In genomic region chr3:143949026-143949637, GRCm38 (mm10) we compare ENCODE assay signal across 10 mouse cellular contexts.
DNase-seq lines count a peak whose midpoint lies in the region; ATAC-seq and TF ChIP-seq lines count a peak whose summit lies in the region.
"Had no signal": no experiment of that assay in that cellular context is flagged by ENCODE, and none has a peak within 500 bp of the region (broad histone marks: within the 10 kb centered on the region; RNA-seq: fewer than 3 reads in every experiment).

No protein-coding gene starts in this region.

- no peak overlapping the region for H3K4me3 ChIP-seq in hindbrain, embryonic 13.5 days
- H3K4me3 ChIP-seq in hindbrain, embryonic 12.5 days: no peak overlapping the region
- H3K4me3 ChIP-seq in CH12.LX (replicated peaks in 1 of 3; ENCODE audit: low read depth in 2 of 3, low read length in 2 of 3, poor library complexity in 1 of 3): no peak overlapping the region
- H3K4me3 ChIP-seq in lung, embryonic 16.5 days (ENCODE audit: low read length): no peak overlapping the region

- dilution Hi-C loops in CH12.LX (cut with MboI; ENCODE audit: extremely low pct_ligation_motif_present, extremely low pct_unique_long_range_greater_than_20kb, low sequenced_read_pairs): no loop called here

- in situ Hi-C loops in CH12.LX (cut with MboI; ENCODE audit: low pct_ligation_motif_present, low pct_unique_long_range_greater_than_20kb, low sequenced_read_pairs): no loop called here

- H3K27me3 ChIP-seq in hindbrain, embryonic 13.5 days: 0 out of 2 replicates have a peak, but pooled peaks cover 4% of the 10 kb centered on the region
- H3K27me3 ChIP-seq in hindbrain, embryonic 12.5 days: no peaks in the 10 kb centered on the region
- H3K27me3 ChIP-seq in CH12.LX (replicated peaks): no peaks in the 10 kb centered on the region
- H3K27me3 ChIP-seq in lung, embryonic 16.5 days (ENCODE audit: control insufficient read depth, insufficient read depth, low read depth, low read length): no peaks in the 10 kb centered on the region

- H3K9ac ChIP-seq in hindbrain, embryonic 13.5 days: no peak overlapping the region
- no peak overlapping the region for H3K9ac ChIP-seq in hindbrain, embryonic 12.5 days
- H3K9ac ChIP-seq in CH12.LX (ENCODE audit: insufficient read depth, low read depth): no peak overlapping the region
- H3K9ac ChIP-seq in lung, embryonic 16.5 days (ENCODE audit: low read length): no peak overlapping the region

- H3K79me2 ChIP-seq in CH12.LX (replicated peaks; ENCODE audit: control insufficient read depth, extremely low read depth, insufficient read depth, poor library complexity, severe bottlenecking): no peaks in the 10 kb centered on the region

- TF ChIP-seq EP300 in CH12.LX (IDR thresholded peaks at IDR 0.05; ENCODE audit: low read length): no peak

- H3K4me1 ChIP-seq in hindbrain, embryonic 13.5 days (replicated peaks): peaks cover 10% of the 10 kb centered on the region
- H3K4me1 ChIP-seq in hindbrain, embryonic 12.5 days: peaks cover 5% of the 10 kb centered on the region; the same call in 1 of the 2 replicates
- H3K4me1 ChIP-seq in CH12.LX (ENCODE audit: control insufficient read depth in 1 of 2, insufficient read depth in 2 of 2): peaks cover 3 to 11% of the 10 kb centered on the region in 2 experiments; a peak in 3 of 4 replicates
- H3K4me1 ChIP-seq in lung, embryonic 16.5 days (replicated peaks; ENCODE audit: control insufficient read depth, insufficient read depth, low read length): no peaks in the 10 kb centered on the region

- 48% methylated on average over 11 of the region's 11 CpGs for WGBS in hindbrain, embryonic 13.5 days
- 60% methylated on average over 11 of the region's 11 CpGs for WGBS in hindbrain, embryonic 12.5 days
- WGBS in lung, embryonic 16.5 days: 78% methylated on average over 11 of the region's 11 CpGs

- H3K36me3 ChIP-seq in hindbrain, embryonic 13.5 days: no peaks in the 10 kb centered on the region
- no peaks in the 10 kb centered on the region for H3K36me3 ChIP-seq in hindbrain, embryonic 12.5 days
- H3K36me3 ChIP-seq in CH12.LX (replicated peaks in 1 of 2; ENCODE audit: control insufficient read depth in 1 of 2, insufficient read depth in 1 of 2, low read length in 1 of 2): no peaks in the 10 kb centered on the region
- H3K36me3 ChIP-seq in lung, embryonic 16.5 days (ENCODE audit: control insufficient read depth, insufficient read depth, low read length): no peaks in the 10 kb centered on the region

- H3K27ac ChIP-seq in hindbrain, embryonic 13.5 days: no peak overlapping the region
- no peak overlapping the region for H3K27ac ChIP-seq in hindbrain, embryonic 12.5 days
- no peak overlapping the region for H3K27ac ChIP-seq in CH12.LX (ENCODE audit: insufficient read depth, low read depth)
- H3K27ac ChIP-seq in lung, embryonic 16.5 days (ENCODE audit: low read length): no peak overlapping the region

- ATAC-seq in hindbrain, embryonic 13.5 days (ENCODE audit: low FRiP score): 0 out of 2 replicates have a peak, but pooled peaks have one; percentile 28
- no peak for ATAC-seq in hindbrain, embryonic 12.5 days (ENCODE audit: low FRiP score)
- peak; percentile 20; the same call in 1 of the 2 replicates for ATAC-seq in lung, embryonic 16.5 days (ENCODE audit: low read depth)
- ATAC-seq: forebrain, embryonic 16.5 days had no signal

- peak; percentile 56 for TF ChIP-seq RAD21 in CH12.LX (IDR thresholded peaks at IDR 0.05; ENCODE audit: low read depth, low read length)

- peak; percentile 8 to 92 for TF ChIP-seq CTCF in CH12.LX (conservative IDR thresholded peaks at IDR 0.05 in 1 of 2, IDR thresholded peaks at IDR 0.05 in 1 of 2; ENCODE audit: low read depth in 2 of 2, low read length in 2 of 2)

- no peak overlapping the region for H3K4me2 ChIP-seq in hindbrain, embryonic 13.5 days
- H3K4me2 ChIP-seq in hindbrain, embryonic 12.5 days (replicated peaks): no peak overlapping the region
- H3K4me2 ChIP-seq in CH12.LX (ENCODE audit: insufficient read depth, low read depth, poor library complexity, severe bottlenecking): no peak overlapping the region
- no peak overlapping the region for H3K4me2 ChIP-seq in lung, embryonic 16.5 days (ENCODE audit: low read depth, low read length)

- DNase-seq in CH12.LX (ENCODE audit: extremely low read depth): peak; percentile 67
- peak; percentile 23 for DNase-seq in embryo, embryonic 10 days (ENCODE audit: low spot score)
- no peak for DNase-seq in frontal cortex, postnatal 36 days (ENCODE audit: low spot score in 2 of 2)
- DNase-seq in cerebellum, adult 11-12 months: no peak
- DNase-seq in right cerebral cortex, postnatal 10 days (ENCODE audit: low spot score in 2 of 2): no peak
- DNase-seq: cerebellum, postnatal 25 days had no signal

- H3K9me3 ChIP-seq in hindbrain, embryonic 13.5 days: no peaks in the 10 kb centered on the region
- no peaks in the 10 kb centered on the region for H3K9me3 ChIP-seq in hindbrain, embryonic 12.5 days (replicated peaks)
- H3K9me3 ChIP-seq in CH12.LX (replicated peaks; ENCODE audit: low read length): no peaks in the 10 kb centered on the region
- no peaks in the 10 kb centered on the region for H3K9me3 ChIP-seq in lung, embryonic 16.5 days (ENCODE audit: control insufficient read depth, low read length)

- no peak for TF ChIP-seq POLR2A in CH12.LX (IDR thresholded peaks at IDR 0.05; ENCODE audit: low read depth, low read length)

TF ChIP-seq in CH12.LX, 34 proteins besides CTCF, POLR2A, EP300 and RAD21:
- TF ChIP-seq CHD1 (IDR thresholded peaks at IDR 0.05; ENCODE audit: low read depth, low read length): no peak
- no peak for TF ChIP-seq TBP (conservative IDR thresholded peaks at IDR 0.05; ENCODE audit: low read depth, low read length)
- peak; percentile 69 for TF ChIP-seq SMC3 (IDR thresholded peaks at IDR 0.05; ENCODE audit: low read depth, low read length)
- TF ChIP-seq GABPA (IDR thresholded peaks at IDR 0.05; ENCODE audit: insufficient replicate concordance, low read depth, low read length): no peak
- TF ChIP-seq IRF4 (IDR thresholded peaks at IDR 0.05; ENCODE audit: low read depth, low read length): 0 out of 2 replicates have a peak, but pooled peaks have one; percentile 10
- 0 out of 2 replicates have a peak, but pooled peaks have one; percentile 16 for TF ChIP-seq ETS1 (conservative IDR thresholded peaks at IDR 0.05; ENCODE audit: low read depth, low read length)
- TF ChIP-seq MXI1 (IDR thresholded peaks at IDR 0.05; ENCODE audit: low read depth, low read length): no peak
- TF ChIP-seq BHLHE40 (IDR thresholded peaks at IDR 0.05; ENCODE audit: low read depth, low read length): no peak
- no peak for TF ChIP-seq USF2 (conservative IDR thresholded peaks at IDR 0.05; ENCODE audit: low read depth, low read length)
- no peak for TF ChIP-seq KAT2A (IDR thresholded peaks at IDR 0.05; ENCODE audit: insufficient replicate concordance, low read length)

Comparison
In these comparisons a context has a peak if more than half of its experiments do, and no peak if none do; other contexts are left out.
1. DNase-seq: peak in CH12.LX (single experiment) and embryo, embryonic 10 days (single experiment); none in frontal cortex, postnatal 36 days (0 of 2), cerebellum, adult 11-12 months (single experiment) and right cerebral cortex, postnatal 10 days (0 of 2).